Mouse (Mus musculus) neural tube, embryonic 11.5 days (tissue): ENCODE measurements around the gene Muc5b. TPM values are rescaled to one million over a fixed set of nuclear protein-coding genes. Genes with fewer than 3 reads are reported as not detected.
"Not testable (repeated sequence)": the region's sequence is repeated elsewhere in the genome, so short reads cannot be mapped to it uniquely, and the experiment has no call there.

Experiments used
- ATAC-seq: fragments of 200-750 bp; cut with Nextera tagmentation; 2 replicates; pipeline ENCODE4 v1.8.0; 2017; ENCODE audit warnings: moderate number of reproducible peaks, mild to moderate bottlenecking, moderate TSS enrichment, moderate library complexity; ENCODE audit not compliant: insufficient read depth, low FRiP score, low TSS enrichment
- DNase-seq: peaks from one replicate; pipeline ENCODE4 v3.0.0-alpha.2; 2015; ENCODE audit warnings: low spot score
- H3K27ac ChIP-seq: fragments of 300-500 bp; sonication (generic); 2 replicates; pipeline ENCODE4 v1.5.1; 2014; ENCODE audit warnings: low read depth, mild to moderate bottlenecking, low read length
- H3K27me3 ChIP-seq: fragments of 300-500 bp; sonication (generic); 2 replicates; pipeline ENCODE4 v1.6.1; 2014; ENCODE audit warnings: mild to moderate bottlenecking, low read length, mixed read lengths; ENCODE audit not compliant: control insufficient read depth, insufficient read depth
- H3K36me3 ChIP-seq: fragments of 300-500 bp; sonication (generic); 2 replicates; pipeline ENCODE4 v1.6.1; 2014; ENCODE audit warnings: mild to moderate bottlenecking, low read length, moderate library complexity, mixed read lengths; ENCODE audit not compliant: control insufficient read depth, insufficient read depth
- H3K4me1 ChIP-seq: fragments of 300-500 bp; sonication (generic); 2 replicates; pipeline ENCODE4 v1.6.1; 2014; ENCODE audit warnings: low read length, mixed read lengths; ENCODE audit not compliant: control insufficient read depth, insufficient read depth
- H3K4me2 ChIP-seq: fragments of 300-500 bp; sonication (generic); 2 replicates; pipeline ENCODE4 v1.6.1; 2014; ENCODE audit warnings: low read depth, mild to moderate bottlenecking, moderate library complexity
- H3K4me3 ChIP-seq: fragments of 300-500 bp; sonication (generic); 2 replicates; pipeline ENCODE4 v1.5.1; 2014; ENCODE audit warnings: low read depth, low read length
- H3K9ac ChIP-seq: fragments of 300-500 bp; sonication (generic); 2 replicates; pipeline ENCODE4 v1.6.1; 2014; ENCODE audit warnings: mild to moderate bottlenecking, low read length
- H3K9me3 ChIP-seq: fragments of 300-500 bp; sonication (generic); 2 replicates; pipeline ENCODE4 v1.6.1; 2016; ENCODE audit warnings: low read length; ENCODE audit not compliant: control insufficient read depth
- WGBS: fragments of 180-500 bp; shearing (Covaris S2); extraction: QIAGEN DNeasy Blood & Tissue Kit; methylation state at CpG from one replicate; pipeline ENCODE4 v1.1.7; 2014; 5-methylcytosine and 5-hydroxymethylcytosine counted together
- polyA plus RNA-seq: library from polyadenylated mRNA; unstranded; fragments of >200 nt; fragmentation: Nextera tagmentation; extraction: Ambion mirVana; gene quantifications from 2 replicates; pipeline ENCODE4 v1.2.1, GENCODE M21; 2014

The Muc5b gene
- not detected in 2 replicates for polyA plus RNA-seq

DNA sequence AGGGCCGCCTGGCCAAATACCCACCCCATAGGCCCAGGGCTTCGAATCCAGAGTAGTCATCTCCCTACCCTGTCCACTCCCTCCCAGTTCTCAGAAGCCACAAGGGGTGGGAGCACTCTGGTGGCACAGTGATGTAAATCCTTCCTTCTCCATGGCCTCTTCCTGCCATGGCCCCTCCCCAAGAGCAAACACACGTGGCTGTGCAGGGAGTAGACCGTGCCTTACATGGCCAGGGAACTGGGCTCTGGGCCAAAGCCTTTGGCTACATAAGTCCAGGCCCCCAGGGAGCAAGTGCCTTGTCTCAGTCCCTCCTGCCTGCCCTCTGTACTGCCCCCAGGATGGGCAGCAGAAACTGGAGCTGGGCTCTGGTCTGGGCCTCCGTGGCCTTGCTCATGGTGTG lies at the start of gene Muc5b:
Gene Muc5b (plus strand): TSS at position 292 of the 400 bp plus-strand sequence.
- Histone ChIP-seq H3K9me3 (no peaks in the 10 kb centered on the region), H3K4me2 (no peak within 1 kb of the TSS), H3K4me3 (no peak within 1 kb of the TSS), H3K36me3 (no peaks in the 10 kb centered on the region), H3K4me1 (no peaks in the 10 kb centered on the region), H3K27ac (no peak within 1 kb of the TSS), H3K9ac (no peak within 1 kb of the TSS), H3K27me3 (no peaks in the 10 kb centered on the region)
- 80% methylated on average over 5 of the region's 5 CpGs for WGBS
- DNase-seq (no peak), ATAC-seq (no peak)

DNA sequence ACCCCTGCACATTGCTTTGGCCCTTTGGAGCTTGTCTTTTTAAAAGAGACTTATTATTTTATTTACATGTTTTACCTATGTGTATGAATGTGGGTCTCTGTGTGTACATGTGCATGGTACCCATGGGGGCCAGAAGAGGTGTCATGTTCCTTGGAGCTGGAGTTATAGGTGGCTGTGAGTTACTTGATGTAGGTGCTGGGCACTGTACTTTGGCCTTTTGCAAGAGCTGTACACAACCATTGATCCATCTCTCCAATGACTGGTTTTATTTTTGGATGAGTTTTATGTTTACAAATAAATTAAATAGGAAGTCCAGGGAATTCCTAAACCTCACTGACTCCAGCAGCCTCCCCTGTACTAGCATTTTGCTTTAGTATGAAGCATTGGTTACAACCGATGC lies 44.6 kb upstream of the Muc5b start:
- no peak overlapping the region for H3K4me2 ChIP-seq
- no peaks in the 10 kb centered on the region for H3K27me3 ChIP-seq
- ATAC-seq = no peak
- no peak for DNase-seq
- no peaks in the 10 kb centered on the region for H3K36me3 ChIP-seq
- no peak overlapping the region for H3K4me3 ChIP-seq
- H3K27ac ChIP-seq = no peak overlapping the region
- no peaks in the 10 kb centered on the region for H3K4me1 ChIP-seq
- H3K9me3 ChIP-seq = no peaks in the 10 kb centered on the region
- no peak overlapping the region for H3K9ac ChIP-seq
- WGBS = 100% methylated on average over 1 of the region's 1 CpGs

DNA sequence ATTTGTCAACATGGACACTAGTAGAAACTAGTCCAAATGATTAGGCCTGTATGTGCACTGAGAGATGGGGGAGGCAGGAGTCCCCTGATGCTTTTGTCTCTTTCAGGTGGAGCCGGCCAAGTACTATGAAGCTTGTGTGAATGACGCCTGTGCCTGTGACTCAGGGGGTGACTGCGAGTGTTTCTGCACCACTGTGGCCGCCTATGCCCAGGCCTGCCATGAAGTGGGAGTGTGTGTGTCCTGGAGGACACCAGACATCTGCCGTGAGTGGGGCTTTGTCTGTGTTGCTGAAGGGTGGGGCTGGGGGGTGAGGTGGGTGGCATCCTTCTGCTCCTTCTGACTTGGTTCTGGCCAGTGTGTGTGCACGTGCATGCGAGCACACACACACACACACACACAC lies 35.7 kb upstream of the Muc5b start:
- H3K4me3 ChIP-seq = no peak overlapping the region
- no peaks in the 10 kb centered on the region for H3K27me3 ChIP-seq
- H3K4me2 ChIP-seq = no peak overlapping the region
- H3K27ac ChIP-seq = no peak overlapping the region
- no peaks in the 10 kb centered on the region for H3K4me1 ChIP-seq
- DNase-seq = no peak
- no peak for ATAC-seq
- H3K9ac ChIP-seq = no peak overlapping the region
- no peaks in the 10 kb centered on the region for H3K9me3 ChIP-seq
- H3K36me3 ChIP-seq = no peaks in the 10 kb centered on the region
- 93% methylated on average over 7 of the region's 7 CpGs for WGBS

DNA sequence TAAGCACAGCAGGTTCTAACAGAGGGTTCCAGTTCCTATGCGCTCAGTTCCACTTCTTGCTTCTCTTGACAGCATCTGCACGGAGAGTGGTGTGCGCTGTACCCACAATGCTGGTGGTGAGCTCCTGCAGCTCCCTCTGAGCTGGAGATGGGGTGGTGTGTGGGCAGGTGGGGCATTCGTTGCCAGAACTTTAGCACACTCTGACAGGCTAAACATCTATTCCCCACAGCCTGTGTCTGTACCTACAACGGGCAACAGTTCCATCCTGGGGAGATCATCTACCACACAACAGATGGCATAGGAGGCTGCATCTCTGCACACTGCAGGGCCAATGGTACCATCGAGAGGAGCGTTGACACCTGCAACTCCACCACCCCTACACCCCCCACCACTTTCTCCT lies 33.5 kb upstream of the Muc5b start:
- Histone ChIP-seq H3K27ac (no peak overlapping the region), H3K36me3 (no peaks in the 10 kb centered on the region), H3K27me3 (no peaks in the 10 kb centered on the region), H3K4me3 (no peak overlapping the region), H3K4me1 (no peaks in the 10 kb centered on the region), H3K9me3 (no peaks in the 10 kb centered on the region), H3K9ac (no peak overlapping the region), H3K4me2 (no peak overlapping the region)
- ATAC-seq (no peak), DNase-seq (no peak)
- 89% methylated on average over 7 of the region's 7 CpGs for WGBS

DNA sequence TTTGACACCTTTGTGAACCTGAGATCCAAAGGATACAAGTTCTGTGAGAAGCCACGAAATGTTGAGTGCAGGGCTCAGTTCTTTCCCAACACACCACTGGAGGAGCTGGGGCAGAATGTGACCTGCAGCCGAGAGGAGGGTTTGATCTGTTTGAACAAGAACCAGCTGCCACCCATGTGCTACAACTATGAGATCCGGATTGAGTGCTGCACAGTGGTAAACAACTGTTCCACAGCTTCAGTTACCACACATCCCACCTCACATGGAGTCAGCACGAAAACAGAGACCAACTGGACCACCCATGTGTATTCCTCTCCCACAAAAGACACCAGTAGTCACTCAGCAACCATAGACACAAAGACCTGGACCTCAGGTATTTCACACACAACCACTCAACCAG lies 31.0 kb upstream of the Muc5b start:
- H3K27ac ChIP-seq, H3K4me3 ChIP-seq, H3K4me2 ChIP-seq, H3K9ac ChIP-seq, H3K9me3 ChIP-seq, H3K27me3 ChIP-seq, DNase-seq, H3K36me3 ChIP-seq, ATAC-seq, H3K4me1 ChIP-seq: not testable (repeated sequence)
- no CpG with 5 or more reads among the region's 4 CpGs for WGBS

DNA sequence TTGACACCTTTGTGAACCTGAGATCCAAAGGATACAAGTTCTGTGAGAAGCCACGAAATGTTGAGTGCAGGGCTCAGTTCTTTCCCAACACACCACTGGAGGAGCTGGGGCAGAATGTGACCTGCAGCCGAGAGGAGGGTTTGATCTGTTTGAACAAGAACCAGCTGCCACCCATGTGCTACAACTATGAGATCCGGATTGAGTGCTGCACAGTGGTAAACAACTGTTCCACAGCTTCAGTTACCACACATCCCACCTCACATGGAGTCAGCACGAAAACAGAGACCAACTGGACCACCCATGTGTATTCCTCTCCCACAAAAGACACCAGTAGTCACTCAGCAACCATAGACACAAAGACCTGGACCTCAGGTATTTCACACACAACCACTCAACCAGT lies 28.9 kb upstream of the Muc5b start:
- not testable (repeated sequence) for H3K4me2 ChIP-seq, H3K9me3 ChIP-seq, H3K9ac ChIP-seq, DNase-seq, H3K27me3 ChIP-seq, ATAC-seq, H3K27ac ChIP-seq, H3K4me1 ChIP-seq, H3K4me3 ChIP-seq, H3K36me3 ChIP-seq
- WGBS = no CpG with 5 or more reads among the region's 4 CpGs

DNA sequence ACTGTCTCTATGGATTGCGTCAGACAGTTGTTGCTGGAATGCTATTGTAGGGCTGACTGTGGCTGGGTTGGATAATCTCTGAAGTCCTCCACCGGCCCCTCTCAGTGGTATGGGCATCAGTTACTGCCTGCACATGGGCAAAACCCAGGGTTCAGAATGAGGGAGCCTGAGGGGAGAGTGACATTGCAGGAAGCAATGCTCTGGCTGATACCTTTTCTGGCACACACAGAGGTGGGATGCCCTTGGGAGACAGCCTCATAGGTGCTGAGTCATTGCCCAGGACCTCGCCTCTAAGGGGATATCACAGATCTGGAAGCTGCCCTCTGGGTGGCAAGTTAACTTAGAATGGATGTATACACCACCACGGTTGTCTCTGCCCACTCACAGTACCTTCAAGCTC lies 25.5 kb upstream of the Muc5b start:
- H3K9me3 ChIP-seq = no peaks in the 10 kb centered on the region
- no peak for ATAC-seq
- no peaks in the 10 kb centered on the region for H3K36me3 ChIP-seq
- no peak overlapping the region for H3K27ac ChIP-seq
- H3K9ac ChIP-seq = no peak overlapping the region
- no peaks in the 10 kb centered on the region for H3K27me3 ChIP-seq
- no peak overlapping the region for H3K4me2 ChIP-seq
- H3K4me3 ChIP-seq = no peak overlapping the region
- H3K4me1 ChIP-seq = peaks cover 5% of the 10 kb centered on the region; the same call in 1 of the 2 replicates
- DNase-seq = no peak
- 80% methylated on average over 4 of the region's 4 CpGs for WGBS

DNA sequence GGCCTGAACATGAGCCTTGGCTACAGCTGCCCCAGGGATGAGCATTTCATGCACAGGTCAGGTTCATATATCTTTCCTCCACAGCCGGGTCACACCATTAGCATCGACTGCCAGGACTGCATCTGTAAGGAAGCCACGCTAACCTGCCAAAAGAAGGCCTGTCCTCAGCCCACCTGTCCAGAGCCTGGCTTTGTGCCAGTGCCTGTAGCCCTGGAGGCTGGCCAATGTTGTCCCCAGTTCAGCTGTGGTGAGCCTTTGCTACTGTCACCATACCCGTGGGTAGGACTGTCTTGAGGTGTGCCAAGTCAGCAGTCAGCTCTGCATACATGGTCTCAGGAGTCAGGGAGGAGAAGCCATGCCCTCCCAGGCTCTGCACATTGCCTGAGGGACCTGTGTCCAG lies 23.5 kb upstream of the Muc5b start:
- ATAC-seq = no peak
- no peaks in the 10 kb centered on the region for H3K9me3 ChIP-seq
- no peak overlapping the region for H3K27ac ChIP-seq
- H3K4me3 ChIP-seq = no peak overlapping the region
- DNase-seq = no peak
- no peaks in the 10 kb centered on the region for H3K36me3 ChIP-seq
- H3K9ac ChIP-seq = no peak overlapping the region
- H3K27me3 ChIP-seq = no peaks in the 10 kb centered on the region
- 82% methylated on average over 4 of the region's 4 CpGs for WGBS
- H3K4me2 ChIP-seq = no peak overlapping the region
- peaks cover 5% of the 10 kb centered on the region; the same call in 1 of the 2 replicates for H3K4me1 ChIP-seq

DNA sequence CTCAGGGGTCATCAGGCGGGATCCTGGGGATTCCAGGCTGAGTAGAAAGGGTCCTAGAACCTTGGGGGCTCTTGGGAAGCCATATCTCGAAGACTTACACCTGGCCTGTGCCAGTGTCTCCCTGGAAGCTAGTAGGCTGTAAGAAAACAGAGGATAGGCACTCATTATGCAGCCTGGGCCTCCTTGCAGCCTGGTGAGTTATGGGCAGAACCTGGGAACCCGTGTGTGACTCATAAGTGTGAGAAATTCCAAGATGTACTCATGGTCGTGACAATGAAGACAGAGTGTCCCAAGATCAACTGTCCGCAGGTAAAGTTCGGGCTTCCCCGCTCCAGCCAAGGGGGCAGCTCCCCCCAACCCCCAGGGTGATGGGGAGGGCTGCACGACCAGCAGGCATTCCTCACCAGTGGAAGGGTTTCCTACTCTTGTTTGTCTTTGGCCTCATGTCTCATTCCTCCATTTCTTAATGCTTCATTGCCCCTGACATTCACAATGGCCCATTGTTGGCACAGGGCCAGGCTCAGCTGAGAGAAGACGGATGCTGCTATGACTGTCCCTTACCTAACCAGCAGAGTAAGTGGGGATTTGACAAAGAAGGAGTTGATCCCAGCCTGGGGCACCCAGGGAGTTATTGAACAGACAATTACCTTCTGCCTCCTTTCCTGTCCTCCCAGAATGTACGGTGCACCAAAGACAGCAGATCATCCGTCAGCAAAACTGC lies 21.4 kb upstream of the Muc5b start:
- no peak overlapping the region for H3K27ac ChIP-seq
- DNase-seq = peak; percentile 64

More for the DNA sequence above, 21.4 kb upstream of the Muc5b start:
- H3K4me2 ChIP-seq = no peak overlapping the region
- no peaks in the 10 kb centered on the region for H3K27me3 ChIP-seq
- ATAC-seq = no peak
- no peak overlapping the region for H3K4me3 ChIP-seq
- no peaks in the 10 kb centered on the region for H3K9me3 ChIP-seq
- no peak overlapping the region for H3K9ac ChIP-seq
- no peaks in the 10 kb centered on the region for H3K36me3 ChIP-seq
- WGBS = 64% methylated on average over 11 of the region's 11 CpGs
- H3K4me1 ChIP-seq = peaks cover 5% of the 10 kb centered on the region; the same call in 1 of the 2 replicates
